Mouse (Mus musculus): Measurements from ENCODE around the gene C87436. TPM values are rescaled to one million over a fixed set of nuclear protein-coding genes. Genes with fewer than 3 reads are reported as not detected.
A peak's percentile ranks its signal among the peaks of the same experiment; 100 is the strongest.

C87436 gene
- 14.4 and 17.6 TPM in 2 replicates for total RNA-seq (2014; rRNA removed)
- 15.9 and 19.6 TPM in 2 replicates for polyA plus RNA-seq (2015; fragmentation: Nextera tagmentation; extraction: Ambion mirVana)

DNA sequence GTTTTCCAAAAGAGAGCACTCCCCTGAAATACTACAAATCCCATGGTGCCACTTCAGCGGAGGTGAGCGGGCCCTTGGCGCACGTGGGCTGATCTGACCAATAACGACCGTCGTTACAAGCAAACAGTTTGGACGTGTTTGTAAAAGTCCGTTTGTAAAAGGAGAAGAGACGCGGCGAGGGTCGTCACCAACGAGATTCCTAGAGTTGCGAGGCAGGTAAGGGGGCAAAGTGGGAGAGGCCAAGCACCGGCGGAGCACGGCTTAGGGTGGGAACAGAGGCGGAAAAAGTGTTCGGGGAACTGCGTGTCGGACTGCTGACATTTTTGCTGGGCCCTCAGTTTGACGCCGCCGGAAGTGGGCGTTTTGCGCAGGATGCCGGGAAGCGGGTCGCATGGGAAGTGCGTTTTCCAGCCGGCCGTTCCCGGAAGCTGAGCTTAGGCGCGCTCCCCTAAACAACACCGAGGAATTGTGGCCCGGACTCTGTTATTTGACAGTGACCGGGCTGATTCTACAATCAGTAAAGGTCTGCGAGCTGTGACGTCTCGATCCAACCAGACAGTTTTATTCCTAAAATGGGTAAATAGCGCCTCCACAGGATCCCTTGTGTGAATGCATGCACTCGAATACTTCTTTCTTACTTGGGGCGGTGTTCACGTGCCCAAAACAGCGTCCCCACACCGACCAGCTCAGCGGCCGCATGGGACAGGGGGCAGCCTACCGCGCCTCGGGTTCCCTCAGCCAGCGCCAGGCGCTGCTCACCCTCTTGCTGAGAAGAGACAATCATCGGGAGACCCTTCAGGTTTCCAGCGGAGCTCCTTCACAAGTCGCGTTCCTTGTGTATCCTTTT is at the start of gene C87436:
Gene C87436, plus strand, starts transcription at position 103 of the 847 bp plus-strand sequence.
- H3K9ac ChIP-seq (replicated peaks; ENCODE audit: low read length), result peak within 1 kb of the TSS; percentile 79
- H3K4me3 ChIP-seq (ENCODE audit: low read length), result peak within 1 kb of the TSS; percentile 74
- no peaks in the 10 kb centered on the region for H3K9me3 ChIP-seq (ENCODE audit: low read length)
- ATAC-seq (peak; percentile 97), DNase-seq (ENCODE audit: low spot score) (peak; percentile 97)
- TF ChIP-seq CTCF (IDR thresholded peaks at IDR 0.05; ENCODE audit: low read depth), result peak; percentile 70
- peak within 1 kb of the TSS; percentile 88 for H3K4me2 ChIP-seq (ENCODE audit: low read depth, low read length)
- under 1% methylated on average over 59 of the region's 59 CpGs for WGBS
- no peaks in the 10 kb centered on the region for H3K27me3 ChIP-seq (ENCODE audit: insufficient read depth, low read length)
- peaks cover 16% of the 10 kb centered on the region for H3K36me3 ChIP-seq (ENCODE audit: insufficient read depth, low read length)
- peaks cover 7% of the 10 kb centered on the region; the same call in 1 of the 2 replicates for H3K4me1 ChIP-seq (ENCODE audit: insufficient read depth, low read length)
- peak within 1 kb of the TSS; percentile 90 for H3K27ac ChIP-seq

DNA sequence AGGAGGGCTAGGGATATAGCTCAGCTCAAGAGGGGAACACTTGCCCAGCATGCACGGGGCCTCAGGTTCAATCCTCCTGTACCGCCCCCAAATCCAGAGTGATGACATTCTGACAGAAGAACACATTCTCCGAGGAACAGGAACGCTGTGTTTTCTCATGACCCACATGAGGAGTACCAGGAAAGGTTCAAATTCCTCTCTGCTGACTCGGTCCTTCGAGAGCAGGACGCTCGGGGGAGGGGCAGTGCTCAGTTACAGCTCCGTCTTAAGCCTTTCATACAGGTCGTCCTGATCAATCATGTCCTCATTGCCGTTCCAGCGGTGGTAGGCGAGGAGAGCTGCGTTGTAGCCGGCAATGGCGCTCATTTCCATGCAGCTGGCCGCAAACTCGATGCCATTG is 49.7 kb upstream of the C87436 start:
- DNase-seq (ENCODE audit: low spot score), result no peak
- no peak for TF ChIP-seq CTCF (IDR thresholded peaks at IDR 0.05; ENCODE audit: low read depth)
- Histone ChIP-seq H3K4me1 (ENCODE audit: insufficient read depth, low read length) (no peaks in the 10 kb centered on the region), H3K27me3 (ENCODE audit: insufficient read depth, low read length) (no peaks in the 10 kb centered on the region), H3K9me3 (ENCODE audit: low read length) (no peaks in the 10 kb centered on the region), H3K9ac (replicated peaks; ENCODE audit: low read length) (no peak overlapping the region), H3K4me3 (ENCODE audit: low read length) (no peak overlapping the region), H3K4me2 (ENCODE audit: low read depth, low read length) (no peak overlapping the region), H3K36me3 (ENCODE audit: insufficient read depth, low read length) (peaks cover 37% of the 10 kb centered on the region), H3K27ac (no peak overlapping the region)
- WGBS, result 83% methylated on average over 18 of the region's 18 CpGs
- no peak for ATAC-seq

DNA sequence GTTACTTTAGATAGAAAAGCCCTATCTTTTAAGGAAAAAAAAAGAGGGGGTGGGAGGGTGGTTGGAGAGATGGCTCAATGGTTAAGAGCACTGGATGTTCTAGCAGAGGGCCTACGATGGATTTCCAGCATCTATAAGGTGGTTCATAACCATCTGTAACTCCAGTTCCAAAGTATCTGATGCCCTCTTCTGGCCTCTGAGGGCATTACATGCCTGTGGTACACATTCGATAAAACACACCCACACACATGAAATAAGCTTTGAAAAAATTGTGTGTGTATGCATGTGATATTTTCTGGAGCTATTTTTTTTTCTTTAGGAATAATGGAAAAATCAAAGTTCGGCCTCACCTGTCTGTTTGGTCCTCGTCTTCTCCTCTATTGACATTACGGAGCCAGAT is 46.8 kb upstream of the C87436 start:
- Histone ChIP-seq H3K4me1 (ENCODE audit: insufficient read depth, low read length) (peaks cover 10% of the 10 kb centered on the region; the same call in 1 of the 2 replicates), H3K4me3 (ENCODE audit: low read length) (no peak overlapping the region), H3K27ac (no peak overlapping the region), H3K4me2 (ENCODE audit: low read depth, low read length) (no peak overlapping the region), H3K36me3 (ENCODE audit: insufficient read depth, low read length) (peaks cover 44% of the 10 kb centered on the region), H3K9ac (replicated peaks; ENCODE audit: low read length) (no peak overlapping the region), H3K9me3 (ENCODE audit: low read length) (no peaks in the 10 kb centered on the region), H3K27me3 (ENCODE audit: insufficient read depth, low read length) (no peaks in the 10 kb centered on the region)
- DNase-seq (ENCODE audit: low spot score) (no peak), ATAC-seq (no peak)
- peak; percentile 52 for TF ChIP-seq CTCF (IDR thresholded peaks at IDR 0.05; ENCODE audit: low read depth)
- 96% methylated on average over 5 of the region's 5 CpGs for WGBS

DNA sequence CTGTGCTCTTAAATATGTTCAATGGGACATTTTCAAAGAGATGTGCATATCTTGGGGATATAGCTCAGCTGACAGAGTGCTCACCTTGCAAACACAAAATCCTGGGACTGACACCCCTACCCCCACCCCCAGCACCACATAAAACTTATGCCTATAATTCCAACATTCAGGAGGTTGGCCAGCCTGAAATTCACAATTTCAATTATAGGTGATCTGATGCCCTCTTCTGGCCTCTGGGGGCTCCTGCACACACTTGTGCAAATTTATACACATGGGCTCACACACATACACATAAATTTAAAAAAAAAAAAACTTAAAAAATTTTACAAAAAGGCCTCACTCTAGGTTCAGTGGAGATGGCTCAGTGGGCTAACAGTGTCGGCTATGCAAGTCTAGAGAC is 45.0 kb upstream of the C87436 start:
- TF ChIP-seq CTCF (IDR thresholded peaks at IDR 0.05; ENCODE audit: low read depth), result 0 out of 2 replicates have a peak, but pooled peaks have one; percentile 18
- H3K36me3 ChIP-seq (ENCODE audit: insufficient read depth, low read length), result peaks cover 40% of the 10 kb centered on the region
- H3K9ac ChIP-seq (replicated peaks; ENCODE audit: low read length), result no peak overlapping the region
- 97% methylated on average over 1 of the region's 1 CpGs for WGBS
- no peak overlapping the region for H3K27ac ChIP-seq
- H3K9me3 ChIP-seq (ENCODE audit: low read length), result no peaks in the 10 kb centered on the region
- H3K4me3 ChIP-seq (ENCODE audit: low read length), result no peak overlapping the region
- DNase-seq (ENCODE audit: low spot score) (no peak), ATAC-seq (no peak)
- H3K4me1 ChIP-seq (ENCODE audit: insufficient read depth, low read length), result peaks cover 15% of the 10 kb centered on the region; the same call in 1 of the 2 replicates
- H3K27me3 ChIP-seq (ENCODE audit: insufficient read depth, low read length), result no peaks in the 10 kb centered on the region
- H3K4me2 ChIP-seq (ENCODE audit: low read depth, low read length), result no peak overlapping the region

DNA sequence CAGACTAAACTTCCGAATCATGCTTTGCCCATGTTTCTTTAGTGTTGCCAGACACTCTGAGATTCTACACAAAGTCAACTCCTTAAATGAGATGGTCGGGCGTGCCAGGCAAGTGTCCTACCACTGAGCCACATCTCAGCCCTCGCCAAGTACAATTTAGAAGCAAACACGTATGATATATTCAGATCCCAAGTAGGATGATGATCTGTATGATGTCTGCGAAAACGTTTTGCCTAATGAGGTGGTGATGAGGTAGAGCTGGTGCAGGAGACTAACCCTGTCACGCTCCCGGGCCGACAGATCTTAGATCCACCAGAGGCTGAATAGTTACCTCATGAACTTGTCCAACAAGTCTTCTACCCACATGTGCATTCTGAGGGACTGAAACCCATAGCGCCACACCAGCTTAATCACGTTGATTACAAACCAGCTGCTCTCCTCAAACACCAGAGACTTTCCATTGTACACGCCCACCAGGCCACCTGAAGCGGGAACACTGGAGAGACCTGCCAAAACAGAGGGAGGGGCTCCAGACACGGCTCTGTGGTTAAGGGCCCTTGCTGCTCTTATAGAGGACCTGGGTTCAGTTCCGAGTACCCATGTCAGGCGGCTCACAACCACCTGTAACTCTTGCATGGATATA is 44.0 kb upstream of the C87436 start:
- no peak overlapping the region for H3K4me2 ChIP-seq (ENCODE audit: low read depth, low read length)
- ATAC-seq (no peak), DNase-seq (ENCODE audit: low spot score) (no peak)
- H3K9me3 ChIP-seq (ENCODE audit: low read length), result no peaks in the 10 kb centered on the region
- TF ChIP-seq CTCF (IDR thresholded peaks at IDR 0.05; ENCODE audit: low read depth), result no peak
- 94% methylated on average over 17 of the region's 17 CpGs for WGBS
- no peaks in the 10 kb centered on the region for H3K27me3 ChIP-seq (ENCODE audit: insufficient read depth, low read length)
- peaks cover 15% of the 10 kb centered on the region; the same call in 1 of the 2 replicates for H3K4me1 ChIP-seq (ENCODE audit: insufficient read depth, low read length)
- no peak overlapping the region for H3K4me3 ChIP-seq (ENCODE audit: low read length)
- H3K27ac ChIP-seq, result no peak overlapping the region
- peaks cover 30% of the 10 kb centered on the region for H3K36me3 ChIP-seq (ENCODE audit: insufficient read depth, low read length)
- H3K9ac ChIP-seq (replicated peaks; ENCODE audit: low read length), result no peak overlapping the region

- Histone ChIP-seq H3K4me2 (ENCODE audit: low read depth, low read length) (peak overlapping the region; percentile 75), H3K27ac (no peak overlapping the region), H3K9me3 (ENCODE audit: low read length) (no peaks in the 10 kb centered on the region), H3K9ac (replicated peaks; ENCODE audit: low read length) (peak overlapping the region; percentile 90; the same call in 1 of the 2 replicates), H3K27me3 (ENCODE audit: insufficient read depth, low read length) (no peaks in the 10 kb centered on the region), H3K4me3 (ENCODE audit: low read length) (peak overlapping the region; percentile 89), H3K4me1 (ENCODE audit: insufficient read depth, low read length) (peaks cover 15% of the 10 kb centered on the region; the same call in 1 of the 2 replicates), H3K36me3 (ENCODE audit: insufficient read depth, low read length) (peaks cover 26% of the 10 kb centered on the region)
- ATAC-seq (no peak), DNase-seq (ENCODE audit: low spot score) (no peak)
- 83% methylated on average over 9 of the region's 9 CpGs for WGBS
- TF ChIP-seq CTCF (IDR thresholded peaks at IDR 0.05; ENCODE audit: low read depth), result no peak
These were observed 43.2 kb upstream of the C87436 start for GRCm38 (mm10) chr6:86395021-86395420.

Measured in hindbrain, postnatal 0 days (tissue).